Mouse (Mus musculus) midbrain, embryonic 16.5 days (tissue): Measurements from ENCODE around the gene Vps37c. TPM values are rescaled to one million over a fixed set of nuclear protein-coding genes. Genes with fewer than 3 reads are reported as not detected.

Experiments used
- ATAC-seq: fragments of 200-750 bp; cut with Nextera tagmentation; 2 replicates; pipeline ENCODE4 v1.8.0; 2017; ENCODE audit warnings: moderate TSS enrichment
- H3K27ac ChIP-seq: fragments of 300-500 bp; sonication (generic); 2 replicates; pipeline ENCODE4 v1.5.1; 2014; ENCODE audit warnings: mild to moderate bottlenecking, low read length, mixed read lengths
- H3K27me3 ChIP-seq: fragments of 300-500 bp; sonication (generic); 2 replicates; pipeline ENCODE4 v1.6.1; 2014; ENCODE audit warnings: low read depth, low read length, mixed read lengths; ENCODE audit not compliant: control insufficient read depth, insufficient read depth
- H3K36me3 ChIP-seq: fragments of 300-500 bp; sonication (generic); 2 replicates; pipeline ENCODE4 v1.6.1; 2014; ENCODE audit warnings: mild to moderate bottlenecking, low read length, moderate library complexity, mixed read lengths; ENCODE audit not compliant: control insufficient read depth, insufficient read depth
- H3K4me1 ChIP-seq: fragments of 300-500 bp; sonication (generic); 2 replicates; pipeline ENCODE4 v1.6.1; 2014; ENCODE audit warnings: mild to moderate bottlenecking, low read length, mixed read lengths; ENCODE audit not compliant: control insufficient read depth, insufficient read depth
- H3K4me2 ChIP-seq: fragments of 300-500 bp; sonication (generic); 2 replicates; pipeline ENCODE4 v1.6.1; 2014; ENCODE audit warnings: mild to moderate bottlenecking, low read length, mixed read lengths
- H3K4me3 ChIP-seq: fragments of 300-500 bp; sonication (generic); 2 replicates; pipeline ENCODE4 v1.5.1; 2014; ENCODE audit warnings: low read depth, mild to moderate bottlenecking, low read length, moderate library complexity, mixed read lengths
- H3K9ac ChIP-seq: fragments of 300-500 bp; sonication (generic); 2 replicates; pipeline ENCODE4 v1.6.1; 2014; ENCODE audit warnings: low read depth, low read length, mixed read lengths
- H3K9me3 ChIP-seq: fragments of 300-500 bp; sonication (generic); replicated peaks from 2 replicates; pipeline ENCODE4 v1.6.1; 2014; ENCODE audit warnings: mild to moderate bottlenecking, low read length, mixed read lengths; ENCODE audit not compliant: control insufficient read depth, poor library complexity, severe bottlenecking
- WGBS: fragments of 180-500 bp; shearing (Covaris S2); extraction: QIAGEN DNeasy Blood & Tissue Kit; methylation state at CpG from one replicate; pipeline ENCODE4 v1.1.7; 2014; 5-methylcytosine and 5-hydroxymethylcytosine counted together
- polyA plus RNA-seq: library from polyadenylated mRNA; unstranded; fragments of >200 nt; fragmentation: Nextera tagmentation; extraction: Ambion mirVana; gene quantifications from 2 replicates; pipeline ENCODE4 v1.2.1, GENCODE M21; 2015

Gene Vps37c
- polyA plus RNA-seq, 1 experiment from 2014 or later, result 28.6 TPM

DNA sequence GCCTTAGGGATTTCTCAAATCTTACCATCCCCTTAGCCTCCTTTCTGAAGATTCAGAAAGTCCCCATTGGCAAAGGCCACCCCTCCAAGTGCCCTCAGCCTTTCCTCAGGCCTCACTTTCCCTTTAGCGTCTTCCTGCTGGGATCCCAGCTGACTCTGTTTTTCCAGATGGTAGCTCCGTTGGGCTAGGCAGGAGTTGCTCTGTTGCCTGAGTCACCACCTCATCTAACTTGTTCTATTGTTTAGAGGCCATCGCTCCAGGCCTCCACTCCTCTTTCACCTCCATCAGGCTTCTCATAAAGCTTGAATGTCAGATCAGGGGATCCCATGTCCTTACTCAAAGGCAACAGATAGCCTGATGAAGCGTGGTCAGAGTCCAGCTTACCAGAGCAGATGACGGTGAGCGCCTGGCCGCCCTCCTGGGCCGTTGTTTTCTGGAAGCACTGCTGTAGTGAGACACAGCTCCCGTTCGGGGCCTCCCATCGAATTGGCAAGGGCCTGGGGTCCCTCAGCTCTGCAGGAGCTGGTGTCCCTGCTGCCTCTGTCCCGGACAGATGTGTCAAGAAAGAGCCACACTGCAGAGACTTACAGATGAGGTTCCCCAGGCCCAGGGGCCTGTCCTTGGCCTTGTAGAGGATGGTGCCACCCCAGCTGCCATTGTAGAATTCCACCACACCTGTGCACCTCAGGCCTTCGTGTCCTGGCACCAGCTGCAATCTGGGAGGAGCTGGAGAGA, 36.3 kb downstream of the Vps37c start:
- WGBS, result 80% methylated on average over 13 of the region's 13 CpGs
- no peak for ATAC-seq
- Histone ChIP-seq H3K27ac (peak overlapping the region; percentile 52; the same call in 1 of the 2 replicates), H3K9me3 (no peaks in the 10 kb centered on the region), H3K9ac (no peak overlapping the region), H3K4me1 (peaks cover 22% of the 10 kb centered on the region), H3K4me3 (no peak overlapping the region), H3K36me3 (no peaks in the 10 kb centered on the region), H3K27me3 (no peaks in the 10 kb centered on the region), H3K4me2 (no peak overlapping the region)

DNA sequence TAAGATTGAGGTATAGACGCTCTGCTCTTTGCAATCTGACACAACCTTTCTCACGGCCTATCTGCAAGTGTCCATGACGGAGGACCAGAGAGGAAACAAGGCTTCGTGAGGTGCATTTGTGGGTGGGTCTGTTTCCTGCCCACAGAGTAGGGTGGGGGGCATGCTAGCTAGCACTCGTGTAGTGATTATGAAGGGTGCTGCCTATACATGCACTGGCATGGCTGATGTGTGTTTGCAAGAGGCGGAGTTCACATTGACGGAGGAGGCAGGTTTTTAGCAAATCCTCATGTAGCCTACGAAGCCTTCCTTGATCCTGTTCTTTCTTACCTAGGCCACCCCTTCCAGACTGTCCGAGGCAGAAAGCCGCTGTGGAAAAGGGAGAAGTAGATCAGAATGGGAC, 41.4 kb downstream of the Vps37c start:
- Histone ChIP-seq H3K4me1 (no peaks in the 10 kb centered on the region), H3K9me3 (no peaks in the 10 kb centered on the region), H3K36me3 (no peaks in the 10 kb centered on the region), H3K27me3 (no peaks in the 10 kb centered on the region), H3K27ac (no peak overlapping the region), H3K4me3 (no peak overlapping the region), H3K4me2 (no peak overlapping the region), H3K9ac (no peak overlapping the region)
- 93% methylated on average over 10 of the region's 10 CpGs for WGBS
- ATAC-seq, result peak; percentile 4; the same call in 1 of the 2 replicates

DNA sequence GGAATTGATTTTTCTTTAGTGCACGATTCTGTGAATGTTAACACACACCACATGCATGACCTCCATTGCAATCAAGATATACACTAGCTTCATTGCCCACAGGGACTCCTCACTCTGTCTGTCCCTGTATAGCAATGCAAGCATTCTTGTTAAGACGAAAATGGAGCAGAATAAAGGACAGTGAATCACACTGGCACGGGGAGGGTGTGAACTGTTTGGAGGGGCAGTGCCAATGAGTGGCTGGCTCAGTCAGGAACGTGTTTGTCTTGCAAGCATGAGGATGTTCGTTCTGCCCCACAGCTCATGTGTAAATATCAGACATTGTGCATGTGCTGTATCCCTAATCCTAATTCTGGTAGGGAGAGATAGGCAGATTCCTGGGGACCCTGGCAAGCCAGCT, 41.9 kb downstream of the Vps37c start:
- H3K27ac ChIP-seq, result no peak overlapping the region
- no peaks in the 10 kb centered on the region for H3K9me3 ChIP-seq
- H3K36me3 ChIP-seq, result no peaks in the 10 kb centered on the region
- no peak overlapping the region for H3K4me3 ChIP-seq
- no peaks in the 10 kb centered on the region for H3K27me3 ChIP-seq
- H3K9ac ChIP-seq, result no peak overlapping the region
- no peak overlapping the region for H3K4me2 ChIP-seq
- 0 out of 2 replicates have a peak, but pooled peaks have one; percentile 63 for ATAC-seq
- H3K4me1 ChIP-seq, result no peaks in the 10 kb centered on the region
- 58% methylated on average over 5 of the region's 5 CpGs for WGBS

- H3K4me3 ChIP-seq, result no peak overlapping the region
- no peaks in the 10 kb centered on the region for H3K4me1 ChIP-seq
Measured at GRCm38 (mm10) chr19:10731975-10732374, 43.4 kb downstream of the Vps37c start.

GRCm38 (mm10) chr19:10732741-10733140, 44.2 kb downstream of the Vps37c start:
- H3K4me3 ChIP-seq, result no peak overlapping the region
- H3K36me3 ChIP-seq, result no peaks in the 10 kb centered on the region
- H3K4me2 ChIP-seq, result no peak overlapping the region
- 94% methylated on average over 7 of the region's 7 CpGs for WGBS
- no peaks in the 10 kb centered on the region for H3K27me3 ChIP-seq
- H3K27ac ChIP-seq, result no peak overlapping the region
- no peaks in the 10 kb centered on the region for H3K9me3 ChIP-seq
- H3K4me1 ChIP-seq, result no peaks in the 10 kb centered on the region
- H3K9ac ChIP-seq, result no peak overlapping the region
- no peak for ATAC-seq

More at GRCm38 (mm10) chr19:10731975-10732374, 43.4 kb downstream of the Vps37c start:
- WGBS, result 98% methylated on average over 7 of the region's 7 CpGs
- Histone ChIP-seq H3K27ac (no peak overlapping the region), H3K9me3 (no peaks in the 10 kb centered on the region), H3K4me2 (no peak overlapping the region), H3K9ac (no peak overlapping the region), H3K27me3 (no peaks in the 10 kb centered on the region), H3K36me3 (no peaks in the 10 kb centered on the region)
- ATAC-seq, result no peak

- Histone ChIP-seq H3K27ac (no peak overlapping the region), H3K4me3 (no peak overlapping the region), H3K4me2 (no peak overlapping the region), H3K4me1 (no peaks in the 10 kb centered on the region), H3K9ac (no peak overlapping the region), H3K9me3 (no peaks in the 10 kb centered on the region), H3K36me3 (no peaks in the 10 kb centered on the region), H3K27me3 (no peaks in the 10 kb centered on the region)
- no peak for ATAC-seq
- 82% methylated on average over 10 of the region's 10 CpGs for whole genome bisulfite sequencing
Measured at GRCm38 (mm10) chr19:10733501-10734127, 45.1 kb downstream of the Vps37c start.

DNA sequence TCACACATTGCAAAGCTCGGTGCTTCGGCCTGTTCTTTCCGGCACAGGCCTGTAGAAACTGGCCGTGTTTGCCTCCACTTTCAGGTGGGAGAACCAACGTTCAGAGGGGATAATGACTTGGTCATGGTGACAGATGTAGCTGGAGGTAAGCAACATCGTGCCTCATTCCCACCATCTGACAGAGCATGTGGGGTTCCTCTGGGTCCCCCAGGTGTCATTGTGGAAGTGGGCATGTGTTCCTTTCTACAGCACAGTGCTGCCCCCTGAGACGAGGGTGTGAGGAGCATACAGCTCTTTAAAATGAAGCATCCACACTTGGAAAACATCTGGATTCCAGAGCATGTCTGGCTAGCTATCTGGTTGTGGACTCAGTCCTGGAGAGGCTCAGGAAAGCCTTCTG, 46.0 kb downstream of the Vps37c start:
- no peak overlapping the region for H3K4me2 ChIP-seq
- H3K9me3 ChIP-seq, result no peaks in the 10 kb centered on the region
- no peaks in the 10 kb centered on the region for H3K36me3 ChIP-seq
- no peaks in the 10 kb centered on the region for H3K27me3 ChIP-seq
- ATAC-seq, result no peak
- no peak overlapping the region for H3K27ac ChIP-seq
- WGBS, result 91% methylated on average over 7 of the region's 7 CpGs
- no peak overlapping the region for H3K9ac ChIP-seq
- H3K4me3 ChIP-seq, result no peak overlapping the region
- H3K4me1 ChIP-seq, result no peaks in the 10 kb centered on the region

DNA sequence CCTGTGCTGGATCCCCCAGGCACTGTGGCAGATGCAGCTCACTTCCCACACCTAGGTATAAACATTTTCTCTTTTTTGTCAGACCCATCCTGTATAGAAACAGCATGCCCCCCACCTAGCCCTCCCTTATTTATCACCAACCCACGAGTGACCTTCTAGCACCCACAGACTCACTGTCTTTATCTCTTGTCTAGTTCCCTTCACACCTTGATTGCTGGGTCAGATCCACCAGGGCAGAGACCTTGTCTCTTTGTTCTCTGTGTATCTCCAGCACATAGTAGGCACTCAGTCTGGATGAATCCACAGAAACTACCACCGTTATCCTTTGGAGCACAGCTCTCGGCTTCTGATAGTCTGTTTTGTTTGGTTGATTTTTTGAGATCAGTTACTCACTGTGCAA, 46.5 kb downstream of the Vps37c start:
- Histone ChIP-seq H3K9ac (no peak overlapping the region), H3K27ac (no peak overlapping the region), H3K36me3 (no peaks in the 10 kb centered on the region), H3K4me3 (no peak overlapping the region), H3K4me2 (no peak overlapping the region), H3K9me3 (no peaks in the 10 kb centered on the region), H3K27me3 (no peaks in the 10 kb centered on the region), H3K4me1 (no peaks in the 10 kb centered on the region)
- 87% methylated on average over 3 of the region's 3 CpGs for WGBS
- ATAC-seq, result no peak

- no peaks in the 10 kb centered on the region for H3K36me3 ChIP-seq
- ATAC-seq, result no peak
- no peaks in the 10 kb centered on the region for H3K4me1 ChIP-seq
- no peak overlapping the region for H3K27ac ChIP-seq
- H3K4me2 ChIP-seq, result no peak overlapping the region
- no peaks in the 10 kb centered on the region for H3K9me3 ChIP-seq
- no peaks in the 10 kb centered on the region for H3K27me3 ChIP-seq
- WGBS, result 96% methylated on average over 7 of the region's 7 CpGs
- no peak overlapping the region for H3K9ac ChIP-seq
- no peak overlapping the region for H3K4me3 ChIP-seq
Measured at GRCm38 (mm10) chr19:10735861-10736260, 47.3 kb downstream of the Vps37c start.
